Mouse (Mus musculus): Measurements from ENCODE around the gene Actg1. TPM values are rescaled to one million over a fixed set of nuclear protein-coding genes. Genes with fewer than 3 reads are reported as not detected.
A peak's percentile ranks its signal among the peaks of the same experiment; 100 is the strongest.

Gene Actg1
- polyA plus RNA-seq, 1 experiment: 1,751 TPM

GRCm38 (mm10) chr11:120314721-120315415 is 33.5 kb downstream of the Actg1 start:
- 68% methylated on average over 16 of the region's 16 CpGs for WGBS
- DNase-seq (ENCODE audit: low read depth, low spot score): no peak

DNA sequence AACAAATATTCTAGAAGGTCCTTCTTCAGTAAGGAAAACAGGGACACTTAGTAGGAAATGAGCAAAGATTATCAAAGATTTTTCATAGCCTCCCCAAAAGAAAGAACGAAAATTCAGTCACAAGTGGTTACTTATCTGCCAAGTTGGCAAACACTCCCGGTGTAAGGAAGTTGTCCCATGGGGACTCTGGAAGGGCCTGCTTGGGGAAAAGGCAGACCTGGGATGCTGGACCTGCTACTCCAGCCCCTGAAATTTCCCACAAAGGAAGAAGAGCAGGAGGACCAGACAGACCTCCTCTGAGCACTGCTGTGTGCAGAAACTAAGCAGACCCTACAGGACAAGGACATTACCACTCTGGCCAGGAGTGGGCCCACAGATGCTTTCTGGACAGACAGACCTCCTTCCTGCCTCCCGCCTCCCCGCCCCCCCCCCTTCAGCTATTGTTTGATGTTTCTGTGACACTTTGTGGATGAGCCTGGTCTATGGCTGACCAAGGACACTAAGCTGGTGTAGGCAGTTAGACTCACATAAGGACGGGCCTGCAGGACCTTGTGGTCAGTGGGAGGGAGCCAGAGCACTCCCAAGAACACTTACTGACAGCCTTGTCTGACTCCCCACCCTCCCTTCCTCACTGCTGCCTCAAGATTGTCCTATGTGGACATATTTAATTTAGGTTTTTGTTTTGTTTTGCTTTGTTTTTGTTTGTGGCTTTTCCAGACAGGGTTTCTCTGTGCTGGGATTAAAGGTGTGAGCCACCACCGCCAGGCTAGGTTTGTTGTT is 34.2 kb downstream of the Actg1 start:
- 74% methylated on average over 6 of the region's 6 CpGs for WGBS
- DNase-seq (ENCODE audit: low read depth, low spot score): no peak

GRCm38 (mm10) chr11:120312069-120312468 is 36.3 kb downstream of the Actg1 start:
- no peak for DNase-seq (ENCODE audit: low read depth, low spot score)
- 86% methylated on average over 6 of the region's 6 CpGs for WGBS

DNA sequence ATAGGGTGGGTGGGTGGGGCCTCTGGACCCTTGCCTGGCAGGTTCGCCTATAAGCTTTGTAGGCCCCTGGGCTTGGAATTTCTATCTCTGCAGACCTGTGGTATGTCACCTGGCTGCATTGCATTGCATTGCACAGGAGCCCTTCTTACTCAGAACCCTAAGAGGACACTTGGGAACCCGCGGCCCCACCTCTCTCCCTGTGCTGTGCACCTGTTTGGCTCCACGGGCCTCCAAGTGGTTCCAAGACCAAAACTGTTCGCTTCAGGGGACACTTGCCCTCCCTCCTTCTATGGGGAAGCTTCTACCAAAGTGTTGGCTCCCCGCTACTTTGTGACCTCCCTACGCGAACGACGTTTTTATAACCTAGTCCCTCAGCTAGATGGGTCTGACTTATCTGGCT is 36.8 kb downstream of the Actg1 start:
- 56% methylated on average over 10 of the region's 10 CpGs for WGBS
- DNase-seq (ENCODE audit: low read depth, low spot score): no peak

DNA sequence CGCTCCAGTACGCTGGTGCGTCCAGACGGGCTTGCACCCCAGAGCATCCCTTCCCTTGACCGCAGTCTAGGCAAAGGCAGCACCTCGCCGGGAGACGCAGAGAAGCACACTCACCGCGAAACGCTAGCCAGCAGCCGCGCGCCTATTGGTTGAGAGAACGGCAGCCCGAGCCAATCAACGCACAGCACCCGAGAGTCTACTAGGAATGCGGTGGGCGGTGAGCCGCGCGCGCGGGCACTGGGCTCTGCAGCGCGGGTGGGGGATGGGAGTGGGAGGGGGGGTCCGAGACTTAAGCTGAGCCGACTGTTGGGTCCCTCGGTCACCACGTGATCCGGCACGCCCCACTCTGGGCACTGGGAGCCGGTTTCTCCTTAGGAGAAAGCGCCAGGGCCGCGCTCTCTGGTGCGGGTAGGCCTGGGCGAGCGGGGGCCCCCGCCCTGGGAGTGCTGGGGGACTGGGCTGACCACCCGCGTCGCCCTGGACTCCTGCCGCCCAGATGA is 37.5 kb downstream of the Actg1 start:
- 1% methylated on average over 45 of the region's 45 CpGs for WGBS
- peak; percentile 62 for DNase-seq (ENCODE audit: low read depth, low spot score)

GRCm38 (mm10) chr11:120308441-120309320 is 39.7 kb downstream of the Actg1 start:
- WGBS: 35% methylated on average over 15 of the region's 15 CpGs
- DNase-seq (ENCODE audit: low read depth, low spot score): no peak

GRCm38 (mm10) chr11:120307566-120308430 is 40.5 kb downstream of the Actg1 start:
- DNase-seq (ENCODE audit: low read depth, low spot score): peak; percentile 75
- 5% methylated on average over 19 of the region's 19 CpGs for WGBS

DNA sequence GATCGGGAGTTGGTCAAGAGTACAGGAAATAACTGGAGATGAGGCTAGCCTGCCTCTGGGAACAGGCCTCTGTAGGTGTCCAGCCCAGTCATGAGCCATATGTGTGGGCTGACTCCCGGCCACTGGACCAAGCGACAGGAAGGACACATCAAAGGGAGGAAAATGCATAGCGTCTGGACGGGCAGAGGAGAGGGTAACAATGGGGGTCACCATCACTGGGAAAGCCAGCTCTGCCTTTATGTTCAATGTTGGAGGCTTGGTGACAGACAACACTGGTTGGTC is 41.3 kb downstream of the Actg1 start:
- no peak for DNase-seq (ENCODE audit: low read depth, low spot score)
- WGBS: 53% methylated on average over 5 of the region's 5 CpGs

- DNase-seq (ENCODE audit: low read depth, low spot score): no peak
- WGBS: 83% methylated on average over 12 of the region's 12 CpGs
These were observed 41.8 kb downstream of the Actg1 start for GRCm38 (mm10) chr11:120306366-120307131.

DNA sequence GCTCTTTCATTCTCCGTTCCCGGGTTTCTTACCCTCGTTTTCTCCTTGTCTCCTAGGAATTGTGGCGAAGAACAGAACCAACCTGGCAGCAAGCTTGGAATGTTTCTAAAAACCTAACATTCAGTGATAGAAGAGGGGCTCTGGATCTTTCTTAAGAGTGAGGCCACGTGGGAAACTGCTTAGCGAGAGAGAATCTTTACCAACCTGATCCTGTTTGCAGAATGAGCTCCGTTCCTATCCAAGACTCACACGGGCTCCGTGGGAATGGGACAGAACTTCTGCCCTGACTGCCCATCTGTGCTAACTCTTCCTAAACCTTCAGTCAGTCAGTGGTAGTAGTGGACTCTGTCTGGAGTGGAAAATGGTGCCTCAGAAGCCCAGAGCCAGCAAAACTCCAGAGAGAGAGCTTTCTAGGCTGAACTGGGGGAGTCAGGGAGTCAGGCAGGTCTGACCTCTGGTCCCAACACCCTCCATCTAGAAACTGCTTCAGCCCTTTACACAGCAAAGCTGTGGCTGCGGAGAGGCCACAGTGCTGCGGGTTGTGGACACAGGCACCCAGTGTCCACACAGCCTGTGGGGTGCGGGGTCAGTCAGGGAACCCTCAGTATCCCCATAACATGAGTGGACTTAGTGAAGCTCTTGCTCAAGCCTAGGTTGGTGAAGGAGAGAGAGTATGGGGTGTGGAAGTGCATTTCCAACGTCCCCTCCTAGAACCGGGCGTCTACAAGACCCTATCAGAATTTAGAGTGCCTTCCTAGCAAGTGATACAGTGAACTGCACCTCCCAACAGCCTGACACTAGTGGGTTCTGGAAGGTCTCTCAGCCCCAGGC is 42.6 kb downstream of the Actg1 start:
- DNase-seq (ENCODE audit: low read depth, low spot score): no peak
- WGBS: 28% methylated on average over 15 of the region's 15 CpGs

DNA sequence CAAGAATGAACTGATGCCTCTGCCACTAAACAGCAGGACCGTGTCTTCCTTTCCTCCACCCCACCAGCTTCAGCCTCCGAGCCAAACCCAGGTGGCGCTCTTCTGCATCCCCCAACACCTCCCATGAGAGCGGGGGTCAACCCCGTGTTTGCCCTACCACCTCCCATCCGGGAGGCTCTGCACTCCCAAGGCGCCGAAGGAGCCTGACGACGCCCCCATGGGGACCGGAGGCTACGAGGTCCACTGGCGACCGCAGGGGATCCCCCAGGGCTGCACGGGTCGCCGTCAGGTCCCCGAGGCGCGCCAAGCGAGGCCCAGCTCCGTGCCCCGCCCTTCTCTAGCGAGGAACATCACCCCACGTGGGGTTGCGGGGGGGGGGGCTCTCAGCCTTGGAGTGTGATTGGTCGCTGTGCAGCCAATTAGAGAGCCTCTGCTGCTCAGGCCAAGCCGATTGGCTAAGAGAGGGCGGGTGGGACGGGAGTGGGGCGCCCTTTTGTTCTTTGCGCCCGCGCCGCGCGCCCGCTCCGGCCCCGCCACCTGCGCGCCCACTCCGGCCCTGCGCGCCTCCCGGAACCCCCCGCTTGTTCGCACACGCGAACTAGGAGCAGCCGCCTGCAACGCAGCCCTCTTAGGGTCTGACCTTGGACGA is 43.3 kb downstream of the Actg1 start:
- peak; percentile 89 for DNase-seq (ENCODE audit: low read depth, low spot score)
- WGBS: under 1% methylated on average over 53 of the region's 53 CpGs

- WGBS: 42% methylated on average over 5 of the region's 5 CpGs
- DNase-seq (ENCODE audit: low read depth, low spot score): no peak
These were observed 44.0 kb downstream of the Actg1 start for GRCm38 (mm10) chr11:120304350-120304694.

- 92% methylated on average over 21 of the region's 21 CpGs for WGBS
- DNase-seq (ENCODE audit: low read depth, low spot score): no peak
These were observed 44.6 kb downstream of the Actg1 start for GRCm38 (mm10) chr11:120303559-120304349.

DNA sequence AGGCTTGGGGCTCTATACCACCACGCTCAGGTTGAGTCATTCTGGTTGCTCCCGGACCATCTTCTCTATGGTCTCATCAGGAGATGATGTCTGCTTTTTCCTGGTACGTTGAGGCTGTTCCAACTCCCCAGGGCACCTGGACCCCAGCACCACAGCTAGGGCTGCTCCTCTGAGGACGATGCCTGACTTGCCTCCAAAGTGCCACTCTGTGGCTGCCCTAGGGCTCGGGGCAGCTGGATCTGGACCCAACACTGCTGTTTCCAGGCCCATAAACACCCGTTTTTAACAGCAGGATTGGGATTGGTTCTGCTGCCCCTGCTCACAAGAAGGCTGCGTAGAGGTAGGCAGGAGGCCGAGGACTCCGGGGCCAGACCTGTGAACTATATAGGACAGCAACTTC is 45.2 kb downstream of the Actg1 start:
- 90% methylated on average over 9 of the region's 9 CpGs for WGBS
- no peak for DNase-seq (ENCODE audit: low read depth, low spot score)

- no peak for DNase-seq (ENCODE audit: low read depth, low spot score)
- WGBS: 70% methylated on average over 5 of the region's 5 CpGs
These were observed 48.9 kb downstream of the Actg1 start for GRCm38 (mm10) chr11:120299484-120299883.

GRCm38 (mm10) chr11:120298441-120299141 is 49.8 kb downstream of the Actg1 start:
- WGBS: 55% methylated on average over 4 of the region's 4 CpGs
- no peak for DNase-seq (ENCODE audit: low read depth, low spot score)
